In genomic region chr15:61766544-61767094, GRCm38 (mm10) we compare ENCODE assay signal across 14 mouse cellular contexts.
DNase-seq lines count a peak whose midpoint lies in the region; ATAC-seq lines count a peak whose summit lies in the region.
"Had no signal": no experiment of that assay in that cellular context is flagged by ENCODE, and none has a peak within 500 bp of the region (broad histone marks: within the 10 kb centered on the region; RNA-seq: fewer than 3 reads in every experiment).

No protein-coding gene starts in this region.

- no peak for ATAC-seq in frontal cortex, adult (ENCODE audit: low TSS enrichment)
- ATAC-seq in limb, embryonic 13.5 days (ENCODE audit: low FRiP score, low read depth), result peak; percentile 41; the same call in 1 of the 2 replicates
- ATAC-seq: liver, embryonic 12.5 days had no signal

- peak; percentile 8 to 31 for DNase-seq in frontal cortex, postnatal 10 days (ENCODE audit: low spot score in 2 of 2)
- DNase-seq in adipocyte (ENCODE audit: low spot score), result peak; percentile 31
- peak; percentile 51 for DNase-seq in heart, adult 8-10 months (ENCODE audit: low spot score)
- no peak for DNase-seq in urinary bladder, adult 18-20 months (ENCODE audit: low spot score in 2 of 2)
- DNase-seq in neural tube, embryonic 10.5 days (ENCODE audit: extremely low spot score, low spot score), result no peak
- no peak for DNase-seq in kidney, adult 9 months
- DNase-seq: cerebellum, postnatal 25 days; gastrocnemius, postnatal 36 days; kidney, postnatal 36 days; layer of hippocampus, postnatal 36 days had no signal

- H3K36me3 ChIP-seq in limb, embryonic 13.5 days, result no peaks in the 10 kb centered on the region
- H3K36me3 ChIP-seq: embryonic facial prominence, embryonic 15.5 days; liver, embryonic 12.5 days had no signal

- no peaks in the 10 kb centered on the region for H3K9me3 ChIP-seq in limb, embryonic 13.5 days
- H3K9me3 ChIP-seq: embryonic facial prominence, embryonic 15.5 days; liver, embryonic 12.5 days had no signal

- H3K9ac ChIP-seq in limb, embryonic 13.5 days, result no peak overlapping the region
- H3K9ac ChIP-seq: embryonic facial prominence, embryonic 15.5 days; liver, embryonic 12.5 days had no signal

- no peaks in the 10 kb centered on the region for H3K27me3 ChIP-seq in limb, embryonic 13.5 days
- H3K27me3 ChIP-seq: embryonic facial prominence, embryonic 15.5 days; liver, embryonic 12.5 days had no signal

- no peak overlapping the region for H3K4me3 ChIP-seq in limb, embryonic 13.5 days
- H3K4me3 ChIP-seq: embryonic facial prominence, embryonic 15.5 days; liver, embryonic 12.5 days had no signal

- WGBS in limb, embryonic 13.5 days, result 13% methylated on average over 2 of the region's 2 CpGs

- H3K4me1 ChIP-seq in limb, embryonic 13.5 days, result peaks cover 34% of the 10 kb centered on the region
- H3K4me1 ChIP-seq: liver, embryonic 12.5 days had no signal

- no peak overlapping the region for H3K4me2 ChIP-seq in limb, embryonic 13.5 days (replicated peaks)
- H3K4me2 ChIP-seq: embryonic facial prominence, embryonic 15.5 days; liver, embryonic 12.5 days had no signal

- H3K27ac ChIP-seq in limb, embryonic 13.5 days, result no peak overlapping the region
- H3K27ac ChIP-seq: embryonic facial prominence, embryonic 15.5 days; liver, embryonic 12.5 days had no signal

Comparison
In these comparisons a context has a peak if more than half of its experiments do, and no peak if none do; other contexts are left out.
1. DNase-seq: peak in frontal cortex, postnatal 10 days (2 of 2), adipocyte (single experiment) and heart, adult 8-10 months (single experiment); none in urinary bladder, adult 18-20 months (0 of 2), neural tube, embryonic 10.5 days (single experiment) and kidney, adult 9 months (single experiment).